Comparison of ENCODE assay signal across 39 mouse cellular contexts in the genomic region with DNA sequence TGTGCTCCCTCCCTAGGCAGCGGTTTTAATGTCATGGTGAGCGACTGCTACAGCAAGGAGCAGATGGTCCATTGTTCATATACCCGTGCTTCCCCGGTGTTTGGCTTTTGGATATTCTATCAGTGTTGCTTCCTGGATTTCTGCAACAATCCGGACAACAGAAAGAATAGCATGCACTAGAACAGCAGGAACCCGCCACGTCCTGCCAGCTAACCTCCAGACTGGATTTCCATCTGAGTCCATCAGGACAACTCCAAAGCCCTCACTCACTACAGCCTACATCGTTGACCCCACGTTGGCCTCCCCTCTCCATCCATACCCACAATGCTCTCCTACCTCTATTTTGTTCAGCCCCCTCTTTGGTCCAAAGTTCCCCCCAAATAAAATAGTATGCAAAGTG. TPM values are rescaled to one million over a fixed set of nuclear protein-coding genes. Genes with fewer than 3 reads are reported as not detected.
A peak's percentile ranks its signal among the peaks of the same experiment; 100 is the strongest.
DNase-seq lines count a peak whose midpoint lies in the region; ATAC-seq and TF ChIP-seq lines count a peak whose summit lies in the region.
"Had no signal": no experiment of that assay in that cellular context is flagged by ENCODE, and none has a peak within 500 bp of the region (broad histone marks: within the 10 kb centered on the region; RNA-seq: fewer than 3 reads in every experiment).

No protein-coding gene starts in this region.

- H3K9ac ChIP-seq in forebrain, embryonic 13.5 days, result peak overlapping the region; percentile 12; the same call in 1 of the 2 replicates
- H3K9ac ChIP-seq in forebrain, embryonic 11.5 days (ENCODE audit: low read length), result no peak overlapping the region
- H3K9ac ChIP-seq in heart, embryonic 11.5 days (ENCODE audit: low read depth, low read length), result no peak overlapping the region
- H3K9ac ChIP-seq in liver, adult 2 months (ENCODE audit: low read depth, low read length), result peak overlapping the region; percentile 37
- no peak overlapping the region for H3K9ac ChIP-seq in liver, postnatal 0 days (replicated peaks)
- H3K9ac ChIP-seq: forebrain, embryonic 15.5 days; kidney, embryonic 15.5 days; limb, embryonic 12.5 days; stomach, embryonic 15.5 days had no signal

- no peak for TF ChIP-seq CTCF in liver, adult 2 months (IDR thresholded peaks at IDR 0.05; ENCODE audit: low read depth, low read length)
- TF ChIP-seq CTCF in liver, postnatal 0 days (IDR thresholded peaks at IDR 0.05; ENCODE audit: low read depth), result no peak

- no peak for TF ChIP-seq EP300 in liver, postnatal 0 days (IDR thresholded peaks at IDR 0.05; ENCODE audit: low read depth)

- no peaks in the 10 kb centered on the region for H3K4me1 ChIP-seq in forebrain, embryonic 13.5 days
- H3K4me1 ChIP-seq in forebrain, embryonic 11.5 days (replicated peaks; ENCODE audit: control insufficient read depth, insufficient read depth, low read length), result no peaks in the 10 kb centered on the region
- 0 out of 2 replicates have a peak, but pooled peaks cover 3% of the 10 kb centered on the region for H3K4me1 ChIP-seq in heart, embryonic 11.5 days (ENCODE audit: control insufficient read depth, insufficient read depth, low read length)
- no peaks in the 10 kb centered on the region for H3K4me1 ChIP-seq in liver, adult 2 months (ENCODE audit: control insufficient read depth, insufficient read depth, low read length)
- H3K4me1 ChIP-seq in liver, postnatal 0 days (ENCODE audit: insufficient read depth), result no peaks in the 10 kb centered on the region
- H3K4me1 ChIP-seq: forebrain, embryonic 15.5 days; kidney, embryonic 15.5 days; limb, embryonic 12.5 days; stomach, embryonic 15.5 days had no signal

- H3K4me2 ChIP-seq in forebrain, embryonic 13.5 days, result no peak overlapping the region
- no peak overlapping the region for H3K4me2 ChIP-seq in forebrain, embryonic 11.5 days (ENCODE audit: low read depth, low read length, severe bottlenecking)
- H3K4me2 ChIP-seq in heart, embryonic 11.5 days, result peak overlapping the region; percentile 19
- no peak overlapping the region for H3K4me2 ChIP-seq in liver, postnatal 0 days (ENCODE audit: low read depth, low read length)
- H3K4me2 ChIP-seq: forebrain, embryonic 15.5 days; kidney, embryonic 15.5 days; limb, embryonic 12.5 days; liver, embryonic 11.5 days; midbrain, embryonic 11.5 days; stomach, embryonic 15.5 days had no signal

- H3K36me3 ChIP-seq in forebrain, embryonic 13.5 days (ENCODE audit: poor library complexity, severe bottlenecking), result peaks cover 31% of the 10 kb centered on the region
- H3K36me3 ChIP-seq in forebrain, embryonic 11.5 days (ENCODE audit: control insufficient read depth, insufficient read depth, low read length), result peaks cover 6% of the 10 kb centered on the region; the same call in 1 of the 2 replicates
- H3K36me3 ChIP-seq in heart, embryonic 11.5 days (ENCODE audit: control insufficient read depth, insufficient read depth, low read length), result 0 out of 2 replicates have a peak, but pooled peaks cover 6% of the 10 kb centered on the region
- peaks cover 10% of the 10 kb centered on the region; the same call in 1 of the 2 replicates for H3K36me3 ChIP-seq in liver, adult 2 months (ENCODE audit: control insufficient read depth, insufficient read depth, low read length)
- peaks cover 15% of the 10 kb centered on the region; the same call in 1 of the 2 replicates for H3K36me3 ChIP-seq in liver, postnatal 0 days (replicated peaks; ENCODE audit: insufficient read depth, low read length)

- no peaks in the 10 kb centered on the region for H3K79me2 ChIP-seq in liver, adult 2 months (ENCODE audit: control insufficient read depth, insufficient read depth, low read length)

- H3K27ac ChIP-seq in forebrain, embryonic 13.5 days, result no peak overlapping the region
- H3K27ac ChIP-seq in forebrain, embryonic 11.5 days (ENCODE audit: low read depth, low read length), result no peak overlapping the region
- peak overlapping the region; percentile 41; the same call in 1 of the 2 replicates for H3K27ac ChIP-seq in heart, embryonic 11.5 days (ENCODE audit: low read depth, low read length)
- no peak overlapping the region for H3K27ac ChIP-seq in liver, adult 2 months (replicated peaks; ENCODE audit: insufficient read depth, low read depth, low read length)
- H3K27ac ChIP-seq in liver, postnatal 0 days (ENCODE audit: low read depth), result no peak overlapping the region
- H3K27ac ChIP-seq: forebrain, embryonic 15.5 days; kidney, embryonic 15.5 days; left cerebral cortex, adult 2 months; limb, embryonic 12.5 days; stomach, embryonic 15.5 days had no signal

- ATAC-seq in forebrain, embryonic 13.5 days, result no peak
- ATAC-seq in forebrain, embryonic 11.5 days (replicated peaks; ENCODE audit: low FRiP score), result no peak
- no peak for ATAC-seq in heart, embryonic 11.5 days (replicated peaks; ENCODE audit: insufficient number of reproducible peaks, low FRiP score, low TSS enrichment)
- no peak for ATAC-seq in liver, postnatal 0 days
- ATAC-seq: forebrain, embryonic 15.5 days; hindbrain, embryonic 16.5 days; midbrain, embryonic 16.5 days had no signal

- H3K27me3 ChIP-seq in forebrain, embryonic 13.5 days, result no peaks in the 10 kb centered on the region
- H3K27me3 ChIP-seq in forebrain, embryonic 11.5 days (ENCODE audit: control insufficient read depth, insufficient read depth, low read length), result no peaks in the 10 kb centered on the region
- H3K27me3 ChIP-seq in heart, embryonic 11.5 days (ENCODE audit: control insufficient read depth, insufficient read depth, low read length), result no peaks in the 10 kb centered on the region
- H3K27me3 ChIP-seq in liver, adult 2 months (ENCODE audit: control insufficient read depth, insufficient read depth, low read length), result no peaks in the 10 kb centered on the region
- H3K27me3 ChIP-seq in liver, postnatal 0 days (ENCODE audit: insufficient read depth, low read length), result no peaks in the 10 kb centered on the region
- H3K27me3 ChIP-seq: CH12.LX; forebrain, embryonic 15.5 days; kidney, embryonic 15.5 days; limb, embryonic 12.5 days; stomach, embryonic 15.5 days had no signal

- no peaks in the 10 kb centered on the region for H3K9me3 ChIP-seq in forebrain, embryonic 13.5 days (replicated peaks)
- H3K9me3 ChIP-seq in forebrain, embryonic 11.5 days (ENCODE audit: control insufficient read depth, low read length), result no peaks in the 10 kb centered on the region
- H3K9me3 ChIP-seq in heart, embryonic 11.5 days (replicated peaks; ENCODE audit: control insufficient read depth, low read length), result no peaks in the 10 kb centered on the region
- H3K9me3 ChIP-seq in liver, postnatal 0 days (ENCODE audit: low read length), result no peaks in the 10 kb centered on the region
- H3K9me3 ChIP-seq: forebrain, embryonic 15.5 days; kidney, embryonic 15.5 days; limb, embryonic 12.5 days; stomach, embryonic 15.5 days had no signal

- no peak for DNase-seq in forebrain, embryonic 11.5 days (ENCODE audit: low spot score)
- DNase-seq in heart, postnatal 4 days, result no peak
- DNase-seq in liver, adult 2 months (ENCODE audit: extremely low read depth, low read depth, low spot score), result no peak
- no peak for DNase-seq in liver, postnatal 0 days
- DNase-seq in lung, postnatal 10 days, result peak; percentile 35
- DNase-seq in lung, postnatal 36 days, result no peak
- DNase-seq: adrenal gland, adult 8-10 months; cerebellum, adult 8-10 months; cerebellum, postnatal 25 days; kidney, adult 18-20 months; kidney, postnatal 25 days; right cerebral cortex, postnatal 25 days had no signal

- no peak overlapping the region for H3K4me3 ChIP-seq in forebrain, embryonic 13.5 days
- no peak overlapping the region for H3K4me3 ChIP-seq in forebrain, embryonic 11.5 days (ENCODE audit: low read depth, low read length)
- H3K4me3 ChIP-seq in heart, embryonic 11.5 days (ENCODE audit: low read depth, low read length), result no peak overlapping the region
- H3K4me3 ChIP-seq in liver, adult 2 months (ENCODE audit: insufficient read depth, low read depth, low read length), result no peak overlapping the region
- H3K4me3 ChIP-seq in liver, postnatal 0 days (ENCODE audit: low read depth, low read length), result no peak overlapping the region
- H3K4me3 ChIP-seq: forebrain, embryonic 15.5 days; kidney, embryonic 15.5 days; left cerebral cortex, adult 2 months; limb, embryonic 12.5 days; stomach, embryonic 15.5 days had no signal

- WGBS in forebrain, embryonic 13.5 days, result 73% methylated on average over 9 of the region's 9 CpGs
- 79% methylated on average over 9 of the region's 9 CpGs for WGBS in forebrain, embryonic 11.5 days
- 55% methylated on average over 9 of the region's 9 CpGs for WGBS in heart, embryonic 11.5 days (ENCODE audit: insufficient replicate concordance)
- whole genome bisulfite sequencing in liver, adult 2 months, result 75% methylated on average over 9 of the region's 9 CpGs
- WGBS in liver, postnatal 0 days (ENCODE audit: insufficient replicate concordance), result 63% methylated on average over 9 of the region's 9 CpGs

- TF ChIP-seq POLR2A in liver, adult 2 months (IDR thresholded peaks at IDR 0.05; ENCODE audit: extremely low read depth, insufficient read depth, low read length), result no peak

RNA-seq across cellular contexts. Expression of gene Ly6g5b, which starts 3.5 kb away (rescaled TPM):
- polyA plus RNA-seq in forebrain, embryonic 13.5 days (2015; fragmentation: Nextera tagmentation; extraction: Ambion mirVana), result 1.2 and 1.3 TPM in 2 replicates
- 1.4 and 1.9 TPM in 2 replicates for polyA plus RNA-seq in forebrain, embryonic 11.5 days (2014; fragmentation: Nextera tagmentation; extraction: Ambion mirVana)
- polyA plus RNA-seq in heart, embryonic 11.5 days (2014; fragmentation: Nextera tagmentation; extraction: Ambion mirVana), result 0.36 and 0.56 TPM in 2 replicates
- under 1 TPM; 0.52 to 0.62 TPM for total RNA-seq in heart, postnatal 4 days (2021)
- total RNA-seq in liver, adult 2 months (2014; rRNA removed), result 0.40 and 0.46 TPM in 2 replicates
- 0.26 and 0.62 TPM in 2 replicates for polyA plus RNA-seq in liver, adult 2 months (2012; rRNA removed)
- polyA plus RNA-seq in liver, postnatal 0 days (2015; fragmentation: Nextera tagmentation; extraction: Ambion mirVana), result 0.32 and 0.67 TPM in 2 replicates
- total RNA-seq: gastrocnemius, adult 18-20 months had no signal

RNA-seq across cellular contexts. Expression of gene Ly6g5c, which starts 3.7 kb away (rescaled TPM):
- not detected in 2 replicates for polyA plus RNA-seq in forebrain, embryonic 13.5 days (2015; fragmentation: Nextera tagmentation; extraction: Ambion mirVana)
- not detected in 2 replicates for polyA plus RNA-seq in forebrain, embryonic 11.5 days (2014; fragmentation: Nextera tagmentation; extraction: Ambion mirVana)
- polyA plus RNA-seq in heart, embryonic 11.5 days (2014; fragmentation: Nextera tagmentation; extraction: Ambion mirVana), result not detected in 2 replicates
- total RNA-seq in heart, postnatal 4 days (2021), result not detected
- not detected in 2 replicates for total RNA-seq in liver, adult 2 months (2014; rRNA removed)
- not detected in 2 replicates for polyA plus RNA-seq in liver, adult 2 months (2012; rRNA removed)
- polyA plus RNA-seq in liver, postnatal 0 days (2015; fragmentation: Nextera tagmentation; extraction: Ambion mirVana), result not detected in 2 replicates
- total RNA-seq: adrenal gland, adult 8-10 months; adrenal gland, postnatal 4 days; CH12.LX; gastrocnemius, adult 18-20 months; gastrocnemius, postnatal 4 days; layer of hippocampus, adult 18-20 months; layer of hippocampus, postnatal 14 days; left cerebral cortex, adult 2 months; left cerebral cortex, postnatal 25 days; megakaryocyte, adult 5-6 weeks; neutrophil, adult 5-6 weeks had no signal
- polyA plus RNA-seq: C2C12; embryonic facial prominence, embryonic 11.5 days; forebrain, embryonic 15.5 days; frontal cortex, adult 2 months; hindbrain, embryonic 11.5 days; hindbrain, embryonic 16.5 days; intestine, embryonic 14.5 days; kidney, embryonic 15.5 days; limb, embryonic 12.5 days; liver, embryonic 11.5 days; liver, embryonic 16.5 days; midbrain, embryonic 11.5 days; midbrain, embryonic 16.5 days; neural tube, embryonic 11.5 days; stomach, embryonic 15.5 days had no signal

RNA-seq across cellular contexts. Expression of gene Gpank1, which starts 9.5 kb away (rescaled TPM):
- 32.4 and 33.3 TPM in 2 replicates for polyA plus RNA-seq in forebrain, embryonic 13.5 days (2015; fragmentation: Nextera tagmentation; extraction: Ambion mirVana)
- 29.5 and 33.7 TPM in 2 replicates for polyA plus RNA-seq in forebrain, embryonic 11.5 days (2014; fragmentation: Nextera tagmentation; extraction: Ambion mirVana)
- polyA plus RNA-seq in heart, embryonic 11.5 days (2014; fragmentation: Nextera tagmentation; extraction: Ambion mirVana), result 15.7 and 17.2 TPM in 2 replicates
- total RNA-seq in heart, postnatal 4 days (2021), result 1 to 10 TPM; 6.0 to 6.2 TPM
- total RNA-seq in liver, adult 2 months (2014; rRNA removed), result 9.6 and 9.8 TPM in 2 replicates
- 10.5 and 11.4 TPM in 2 replicates for polyA plus RNA-seq in liver, adult 2 months (2012; rRNA removed)
- 8.1 and 9.6 TPM in 2 replicates for polyA plus RNA-seq in liver, postnatal 0 days (2015; fragmentation: Nextera tagmentation; extraction: Ambion mirVana)

RNA-seq across cellular contexts. Expression of gene Csnk2b, which starts 10.1 kb away (rescaled TPM):
- 339 and 356 TPM in 2 replicates for polyA plus RNA-seq in forebrain, embryonic 13.5 days (2015; fragmentation: Nextera tagmentation; extraction: Ambion mirVana)
- polyA plus RNA-seq in forebrain, embryonic 11.5 days (2014; fragmentation: Nextera tagmentation; extraction: Ambion mirVana), result 296 and 297 TPM in 2 replicates
- polyA plus RNA-seq in heart, embryonic 11.5 days (2014; fragmentation: Nextera tagmentation; extraction: Ambion mirVana), result 221 and 222 TPM in 2 replicates
- 100 to 1,000 TPM; 189 to 196 TPM for total RNA-seq in heart, postnatal 4 days (2021)
- 60.9 and 111 TPM in 2 replicates for total RNA-seq in liver, adult 2 months (2014; rRNA removed)
- polyA plus RNA-seq in liver, adult 2 months (2012; rRNA removed), result 215 and 228 TPM in 2 replicates
- polyA plus RNA-seq in liver, postnatal 0 days (2015; fragmentation: Nextera tagmentation; extraction: Ambion mirVana), result 120 and 131 TPM in 2 replicates

RNA-seq across cellular contexts. Expression of gene D17H6S53E, which starts 14.4 kb away (rescaled TPM):
- 8.3 and 8.6 TPM in 2 replicates for polyA plus RNA-seq in forebrain, embryonic 13.5 days (2015; fragmentation: Nextera tagmentation; extraction: Ambion mirVana)
- polyA plus RNA-seq in forebrain, embryonic 11.5 days (2014; fragmentation: Nextera tagmentation; extraction: Ambion mirVana), result 8.6 and 8.7 TPM in 2 replicates
- polyA plus RNA-seq in heart, embryonic 11.5 days (2014; fragmentation: Nextera tagmentation; extraction: Ambion mirVana), result 8.4 and 10.8 TPM in 2 replicates
- 10 to 100 TPM; 26.6 to 27.3 TPM for total RNA-seq in heart, postnatal 4 days (2021)
- total RNA-seq in liver, adult 2 months (2014; rRNA removed), result 9.8 and 11.4 TPM in 2 replicates
- polyA plus RNA-seq in liver, adult 2 months (2012; rRNA removed), result 12.4 and 18.3 TPM in 2 replicates
- 4.4 and 4.8 TPM in 2 replicates for polyA plus RNA-seq in liver, postnatal 0 days (2015; fragmentation: Nextera tagmentation; extraction: Ambion mirVana)

Comparison
In these comparisons a context has a peak if more than half of its experiments do, and no peak if none do; other contexts are left out.
1. H3K9ac ChIP-seq: peak in forebrain, embryonic 13.5 days (single experiment) and liver, adult 2 months (single experiment); none in forebrain, embryonic 11.5 days (single experiment), heart, embryonic 11.5 days (single experiment) and liver, postnatal 0 days (single experiment).